In genomic region chr7:35537562-35537961, GRCm38 (mm10) we compare ENCODE assay signal across 16 mouse cellular contexts. TPM values are rescaled to one million over a fixed set of nuclear protein-coding genes. Genes with fewer than 3 reads are reported as not detected.
DNase-seq lines count a peak whose midpoint lies in the region; ATAC-seq and TF ChIP-seq lines count a peak whose summit lies in the region.
"Had no signal": no experiment of that assay in that cellular context is flagged by ENCODE, and none has a peak within 500 bp of the region (broad histone marks: within the 10 kb centered on the region; RNA-seq: fewer than 3 reads in every experiment).

TSS of gene Tdrd12 (minus strand) at chr7:35537745.

- TF ChIP-seq CTCF in kidney, adult 2 months (conservative IDR thresholded peaks at IDR 0.05; ENCODE audit: insufficient read depth, insufficient read length, low read depth, low read length) = 0 out of 2 replicates have a peak, but pooled peaks have one; percentile 19

- H3K27me3 ChIP-seq in kidney, adult 2 months (replicated peaks; ENCODE audit: control insufficient read depth, insufficient read depth, low read length) = no peaks in the 10 kb centered on the region
- H3K27me3 ChIP-seq in heart, embryonic 12.5 days (replicated peaks) = no peaks in the 10 kb centered on the region
- H3K27me3 ChIP-seq: limb, embryonic 15.5 days; stomach, embryonic 15.5 days had no signal

- no peaks in the 10 kb centered on the region for H3K4me1 ChIP-seq in kidney, adult 2 months (ENCODE audit: control insufficient read depth, insufficient read depth, low read length)
- H3K4me1 ChIP-seq in ES-E14 (ENCODE audit: control insufficient read depth in 2 of 2, insufficient read depth in 2 of 2, low read length in 2 of 2, poor library complexity in 1 of 2) = peaks cover 2 to 4% of the 10 kb centered on the region in 2 experiments; a peak in 1 of 4 replicates
- H3K4me1 ChIP-seq in heart, embryonic 12.5 days (replicated peaks) = no peaks in the 10 kb centered on the region
- H3K4me1 ChIP-seq: limb, embryonic 15.5 days; stomach, embryonic 15.5 days had no signal

- no peaks in the 10 kb centered on the region for H3K36me3 ChIP-seq in kidney, adult 2 months (ENCODE audit: control insufficient read depth, insufficient read depth, low read length)
- peaks cover 2% of the 10 kb centered on the region; the same call in 1 of the 2 replicates for H3K36me3 ChIP-seq in ES-E14 (ENCODE audit: control insufficient read depth, insufficient read depth, low read length, poor library complexity, severe bottlenecking)
- H3K36me3 ChIP-seq in heart, embryonic 12.5 days = no peaks in the 10 kb centered on the region
- H3K36me3 ChIP-seq: limb, embryonic 15.5 days; stomach, embryonic 15.5 days had no signal

- H3K4me3 ChIP-seq in kidney, adult 2 months (ENCODE audit: insufficient read depth, low read depth, low read length) = no peak within 1 kb of the TSS
- peak within 1 kb of the TSS; percentile 28 to 67; a peak in 3 of 4 replicates for H3K4me3 ChIP-seq in ES-E14 (ENCODE audit: insufficient read depth in 1 of 2, low read depth in 1 of 2, low read length in 2 of 2, poor library complexity in 1 of 2, severe bottlenecking in 1 of 2)
- no peak within 1 kb of the TSS for H3K4me3 ChIP-seq in heart, embryonic 12.5 days
- H3K4me3 ChIP-seq: limb, embryonic 15.5 days; stomach, embryonic 15.5 days had no signal

- in situ Hi-C loops in ES-E14 (cut with MboI; ENCODE audit: low sequenced_read_pairs in 2 of 2, unreplicated experiment in 2 of 2) = no loop called here

- peak; percentile 74; the same call in 1 of the 2 replicates for ATAC-seq in megakaryocyte progenitor cell, adult 5-6 weeks (replicated peaks; ENCODE audit: poor library complexity)
- no peak for ATAC-seq in monocyte, adult 5-6 weeks (replicated peaks; ENCODE audit: insufficient number of reproducible peaks, low FRiP score, low TSS enrichment, poor library complexity, severe bottlenecking)
- no peak for ATAC-seq in heart, embryonic 12.5 days (ENCODE audit: insufficient number of reproducible peaks, low FRiP score)

- no peak within 1 kb of the TSS for H3K4me2 ChIP-seq in heart, embryonic 12.5 days
- H3K4me2 ChIP-seq: limb, embryonic 15.5 days; stomach, embryonic 15.5 days had no signal

- DNase-seq in kidney, adult 2 months = no peak
- no peak for DNase-seq in kidney, adult 18-20 months
- DNase-seq in 3134 (ENCODE audit: extremely low read depth, insufficient read length, low spot score) (peak; percentile 9), ES-E14 (ENCODE audit: low read depth, low spot score) (peak; percentile 82)
- DNase-seq in gastrocnemius, postnatal 4 days (ENCODE audit: low spot score in 2 of 2) = no peak
- DNase-seq: cerebellum, adult 18-20 months; heart, postnatal 36 days; kidney, postnatal 4 days; right cerebral cortex, adult 18-20 months had no signal

- 96% methylated on average over 17 of the region's 17 CpGs for WGBS in kidney, adult 2 months
- WGBS in heart, embryonic 12.5 days = 83% methylated on average over 17 of the region's 17 CpGs

- no peak within 1 kb of the TSS for H3K27ac ChIP-seq in kidney, adult 2 months (ENCODE audit: insufficient read depth, low read depth, low read length)
- peak within 1 kb of the TSS; percentile 72; the same call in 1 of the 2 replicates for H3K27ac ChIP-seq in ES-E14 (ENCODE audit: insufficient read depth, low read depth, low read length, poor library complexity, severe bottlenecking)
- H3K27ac ChIP-seq in heart, embryonic 12.5 days (ENCODE audit: poor library complexity, severe bottlenecking) = no peak within 1 kb of the TSS
- H3K27ac ChIP-seq: limb, embryonic 15.5 days; macrophage; stomach, embryonic 15.5 days had no signal

- TF ChIP-seq POLR2A in kidney, adult 2 months (IDR thresholded peaks at IDR 0.05; ENCODE audit: low read depth, low read length) = no peak

- peak within 1 kb of the TSS; percentile 89 for H3K9ac ChIP-seq in ES-E14 (ENCODE audit: insufficient read depth, low read depth, low read length, poor library complexity, severe bottlenecking)
- no peak within 1 kb of the TSS for H3K9ac ChIP-seq in heart, embryonic 12.5 days
- H3K9ac ChIP-seq: limb, embryonic 15.5 days; stomach, embryonic 15.5 days had no signal

- H3K9me3 ChIP-seq in ES-E14 (ENCODE audit: control insufficient read depth, insufficient read depth, low read depth, low read length) = no peaks in the 10 kb centered on the region
- no peaks in the 10 kb centered on the region for H3K9me3 ChIP-seq in heart, embryonic 12.5 days (replicated peaks)
- H3K9me3 ChIP-seq: limb, embryonic 15.5 days; stomach, embryonic 15.5 days had no signal

TF ChIP-seq in ES-E14, 5 proteins besides CTCF, POLR2A, EP300 and RAD21:
- TF ChIP-seq CHD2 (IDR thresholded peaks at IDR 0.05; ENCODE audit: low read depth, low read length) = no peak
- no peak for TF ChIP-seq MAFK (IDR thresholded peaks at IDR 0.05; ENCODE audit: insufficient read depth, low read depth, low read length)
- no peak; the same call in 1 of the 2 replicates for TF ChIP-seq HCFC1 (IDR thresholded peaks at IDR 0.05; ENCODE audit: borderline replicate concordance, insufficient read depth, low read length)
- TF ChIP-seq ZNF384 (IDR thresholded peaks at IDR 0.05; ENCODE audit: low read depth, low read length) = no peak
- TF ChIP-seq ZC3H11A (IDR thresholded peaks at IDR 0.05; ENCODE audit: borderline replicate concordance, low read depth, low read length) = no peak

RNA-seq across cellular contexts. Expression of gene Tdrd12, which starts in this region (rescaled TPM):
- 0.25 and 0.33 TPM in 2 replicates for polyA plus RNA-seq in kidney, adult 2 months (2012; rRNA removed)
- 35.4 and 35.9 TPM in 2 replicates for total RNA-seq in ES-E14 (2012; rRNA removed)
- 0.20 and 0.49 TPM in 2 replicates for total RNA-seq in megakaryocyte progenitor cell, adult 5-6 weeks (2015)
- 0.68 TPM in 1 of 2 replicates, not detected in the other for total RNA-seq in megakaryocyte progenitor cell, adult 5-6 weeks (2017)
- total RNA-seq in gastrocnemius, postnatal 4 days (2021) = not detected
- total RNA-seq in monocyte, adult 5-6 weeks (2017) = not detected in 3 replicates
- 0.37 and 0.82 TPM in 2 replicates for polyA plus RNA-seq in heart, embryonic 12.5 days (2016; fragmentation: Nextera tagmentation; extraction: Ambion mirVana)
- total RNA-seq: heart, postnatal 36 days; neutrophil, adult 5-6 weeks had no signal

Comparison
In these comparisons a context has a peak if more than half of its experiments do, and no peak if none do; other contexts are left out.
1. RNA of gene Tdrd12 (total RNA-seq): 35.4 to 35.9 TPM in ES-E14; 0.20 to 0.68 TPM in megakaryocyte progenitor cell, adult 5-6 weeks, not detected in gastrocnemius, postnatal 4 days and not detected in monocyte, adult 5-6 weeks; every median in the first group is over 10 times any median in the second.
2. Peak in ATAC-seq in megakaryocyte progenitor cell, adult 5-6 weeks; RNA of the gene not detected or under 1 TPM.
3. DNase-seq: peak in 3134 (single experiment) and ES-E14 (single experiment); none in kidney, adult 2 months (single experiment), kidney, adult 18-20 months (single experiment) and gastrocnemius, postnatal 4 days (0 of 2).
4. H3K4me3 ChIP-seq: peak in ES-E14 (2 of 2); none in kidney, adult 2 months (single experiment) and heart, embryonic 12.5 days (single experiment).